Mouse (Mus musculus): ENCODE data around the gene 2610301B20Rik.
"Not testable (repeated sequence)": the region's sequence is repeated elsewhere in the genome, so short reads cannot be mapped to it uniquely, and the experiment has no call there.

Gene 2610301B20Rik

DNA sequence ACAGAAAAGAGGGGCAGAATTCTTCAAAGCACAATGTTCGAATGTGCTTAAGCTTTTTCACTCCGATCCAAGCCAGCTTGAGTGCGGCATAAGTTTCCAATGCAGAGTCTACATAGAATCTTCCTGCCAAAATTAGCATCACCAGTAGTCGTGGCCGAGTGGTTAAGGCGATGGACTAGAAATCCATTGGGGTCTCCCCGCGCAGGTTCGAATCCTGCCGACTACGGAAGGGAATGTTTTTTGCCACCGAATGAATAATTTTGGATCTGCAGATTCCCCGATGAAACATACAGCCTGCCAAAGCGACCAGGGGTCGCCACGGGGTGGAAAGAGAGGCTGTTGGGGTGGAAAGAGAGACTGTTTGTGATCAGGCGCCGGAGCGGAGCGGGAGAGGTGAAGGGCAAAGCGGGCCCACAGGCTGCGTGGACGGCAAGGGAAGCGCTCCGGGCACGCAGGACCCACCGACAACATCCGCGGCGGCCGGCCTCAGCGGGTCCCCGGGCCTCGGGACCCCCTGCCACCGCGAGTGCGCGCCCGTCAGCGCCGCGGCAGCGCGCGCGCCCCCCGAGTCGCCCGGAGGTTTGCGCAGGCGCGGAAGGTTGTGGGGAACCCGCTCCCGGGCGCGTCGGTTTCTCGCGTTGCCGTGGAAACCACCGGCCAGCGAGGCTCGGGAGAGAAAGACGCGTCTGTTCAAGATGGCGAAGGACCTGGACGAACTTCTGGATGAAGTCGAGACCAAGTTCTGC lies at the start of gene 2610301B20Rik:
Gene 2610301B20Rik (plus strand): TSS at position 579 of the 746 bp plus-strand sequence.
- peak; percentile 96 for DNase-seq

DNA sequence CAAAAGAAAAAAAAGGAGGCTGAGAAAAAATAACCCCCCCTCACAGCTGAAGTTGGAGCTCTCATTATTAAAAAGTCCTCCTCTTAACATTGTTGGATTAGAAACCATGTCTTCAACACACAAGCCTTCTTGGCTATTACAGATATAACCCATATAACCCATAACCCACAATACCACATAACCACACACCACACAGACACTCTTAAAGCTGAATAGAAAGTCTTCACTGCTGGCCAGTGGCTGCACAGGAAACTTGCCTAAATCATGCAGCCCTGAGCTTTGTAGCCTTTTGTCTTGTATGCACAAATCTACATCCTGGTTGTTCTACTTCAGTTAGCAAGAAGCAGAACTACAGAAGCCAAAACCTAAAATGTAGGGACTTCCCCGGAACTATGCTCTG lies 41.0 kb upstream of the 2610301B20Rik start:
- DNase-seq, result no peak

DNA sequence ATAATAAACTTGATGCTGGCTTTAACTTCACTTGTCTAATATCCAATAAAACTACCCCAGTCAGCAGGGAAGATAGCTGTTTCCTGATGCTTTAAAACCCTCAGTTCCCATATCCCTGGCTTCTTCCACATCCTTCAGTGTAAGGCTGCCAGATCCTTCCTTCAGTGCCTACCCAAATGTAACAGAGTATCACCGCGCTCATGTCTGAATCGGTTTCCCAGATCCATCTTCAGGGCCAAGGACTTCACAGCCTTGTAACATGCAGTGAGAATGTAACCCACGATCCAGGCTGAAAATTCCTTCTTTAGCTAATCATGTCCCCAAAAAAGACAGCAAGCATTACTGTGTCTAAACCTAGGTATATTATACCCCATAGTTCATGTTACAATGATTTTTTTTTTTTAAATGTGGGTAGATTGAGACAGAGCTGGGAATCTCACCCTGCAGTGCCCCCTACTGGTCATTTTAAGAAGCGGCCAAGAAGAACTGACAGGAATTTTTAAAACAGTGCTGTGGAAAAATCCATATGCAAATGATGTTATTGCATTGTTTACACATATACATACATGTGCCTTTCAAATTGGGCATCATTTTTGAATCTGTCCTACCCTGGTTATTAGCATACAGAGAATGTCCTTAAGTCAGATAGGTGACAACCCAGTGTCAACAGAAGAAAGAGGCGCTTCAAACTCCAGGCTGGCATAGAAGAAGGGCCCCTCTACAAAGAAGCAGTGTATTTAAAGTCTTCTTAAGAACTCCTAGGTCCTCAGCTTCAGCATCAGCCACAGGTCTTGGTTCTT lies 38.8 kb upstream of the 2610301B20Rik start:
- peak; percentile 48 for DNase-seq

DNA sequence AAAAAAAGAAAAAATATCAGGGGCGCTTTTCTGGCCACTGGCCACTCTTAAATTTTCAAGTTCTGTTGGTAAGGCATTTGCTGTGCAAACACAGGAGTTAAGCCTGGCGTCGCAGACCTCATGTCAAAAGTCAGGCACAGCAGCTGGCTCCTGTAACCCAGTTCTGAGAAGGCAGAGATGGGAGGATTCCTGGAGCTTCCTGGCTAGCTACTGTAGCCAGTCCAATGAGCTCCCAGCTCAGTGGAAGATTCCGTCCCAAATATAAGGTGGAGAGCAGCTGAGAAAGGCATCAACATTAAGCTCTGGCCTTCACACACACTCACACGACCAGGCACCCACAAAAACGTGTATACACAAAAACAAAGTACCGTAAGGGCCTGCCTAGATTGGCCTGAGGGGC lies 28.4 kb upstream of the 2610301B20Rik start:
- peak; percentile 36 for DNase-seq

DNA sequence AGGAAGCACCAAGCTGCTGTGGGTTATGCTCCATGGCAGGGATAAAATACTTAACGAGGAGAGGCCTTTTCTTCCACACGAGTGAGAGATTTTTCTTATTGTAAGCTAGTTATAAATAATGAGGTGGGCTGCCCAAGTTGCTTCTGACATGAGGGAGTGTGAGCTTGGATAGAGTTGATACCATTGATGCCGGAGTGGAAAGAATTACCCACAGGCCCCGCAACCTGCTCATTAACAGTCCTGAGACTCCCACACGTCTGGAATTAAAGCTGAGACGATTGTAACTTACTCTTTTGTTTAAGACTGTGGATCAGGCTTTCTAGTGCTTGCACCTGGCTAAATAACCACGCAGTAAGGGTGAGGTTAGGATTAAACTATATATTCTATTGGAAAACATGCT lies 24.5 kb upstream of the 2610301B20Rik start:
- DNase-seq, result no peak

DNA sequence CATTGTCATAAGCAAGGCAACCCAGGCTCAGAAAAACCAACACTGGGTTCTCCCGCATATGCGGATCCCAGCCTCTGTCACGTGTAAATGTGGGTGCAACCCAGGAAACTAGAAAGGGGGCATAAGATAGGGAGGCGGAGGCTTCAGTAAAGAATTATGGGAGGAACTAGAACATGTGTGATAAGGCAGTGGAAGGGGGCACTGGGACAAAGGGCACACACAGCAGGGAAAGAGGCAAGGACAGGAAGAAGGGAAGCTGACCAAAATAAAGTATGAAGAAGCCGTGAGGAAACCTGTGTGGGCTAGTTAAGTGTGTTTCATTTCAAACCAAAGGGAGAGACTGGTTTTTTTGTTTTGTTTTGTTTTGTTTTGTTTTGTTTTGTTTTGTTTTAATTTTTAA lies 23.3 kb upstream of the 2610301B20Rik start:
- DNase-seq, result no peak

DNA sequence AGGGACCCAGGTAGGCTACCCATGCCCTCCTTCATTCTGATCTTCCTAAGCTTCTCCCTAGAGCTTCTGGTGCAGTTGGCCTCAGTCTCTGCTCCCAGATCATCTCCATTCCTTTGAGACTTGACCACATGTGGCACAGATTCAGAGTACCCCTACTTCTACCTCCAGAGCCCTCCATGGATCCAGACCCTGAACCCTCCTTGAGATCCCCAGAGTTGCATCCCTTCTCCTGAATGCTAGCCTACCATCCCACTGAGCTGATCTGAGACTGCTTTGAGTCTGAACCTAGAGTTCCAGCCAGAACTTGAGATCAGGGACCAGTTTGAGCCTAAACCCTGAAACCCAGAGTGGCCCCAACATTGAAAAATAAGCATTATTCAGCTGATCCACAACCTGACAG lies 15.1 kb upstream of the 2610301B20Rik start:
- no peak for DNase-seq

DNA sequence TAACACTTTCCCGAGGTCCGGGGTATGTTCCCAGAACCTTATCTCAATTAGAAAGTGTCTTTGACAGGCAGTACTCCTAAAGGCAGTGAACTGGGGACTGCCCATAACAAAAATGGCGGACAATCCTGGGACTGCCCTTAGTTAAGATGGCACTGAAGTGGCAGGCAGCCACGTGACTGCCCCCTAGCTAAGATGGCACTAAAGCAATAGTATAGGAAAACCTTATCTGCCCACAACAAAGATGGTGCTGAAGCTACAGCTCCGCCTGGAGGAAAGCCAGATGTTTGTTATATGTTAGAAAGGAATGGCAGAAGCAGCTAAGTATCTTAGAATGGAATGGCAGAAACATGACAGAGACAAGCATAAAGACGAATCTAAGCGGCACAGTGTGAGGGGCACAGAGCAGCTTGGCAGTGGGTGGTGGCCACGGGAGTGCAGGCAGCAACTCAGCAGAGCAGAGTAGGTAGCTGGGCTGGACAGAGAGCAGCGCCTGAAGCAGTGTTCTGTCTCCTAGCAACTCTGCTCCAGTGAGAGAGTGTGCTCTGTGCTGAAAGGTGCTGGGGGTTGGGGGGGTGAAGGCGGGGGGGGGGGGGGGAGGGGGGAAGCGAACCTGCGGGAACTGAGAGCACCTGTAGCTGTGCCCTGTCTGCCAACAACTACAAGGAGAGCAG lies 14.3 kb upstream of the 2610301B20Rik start:
- DNase-seq, result no peak

DNA sequence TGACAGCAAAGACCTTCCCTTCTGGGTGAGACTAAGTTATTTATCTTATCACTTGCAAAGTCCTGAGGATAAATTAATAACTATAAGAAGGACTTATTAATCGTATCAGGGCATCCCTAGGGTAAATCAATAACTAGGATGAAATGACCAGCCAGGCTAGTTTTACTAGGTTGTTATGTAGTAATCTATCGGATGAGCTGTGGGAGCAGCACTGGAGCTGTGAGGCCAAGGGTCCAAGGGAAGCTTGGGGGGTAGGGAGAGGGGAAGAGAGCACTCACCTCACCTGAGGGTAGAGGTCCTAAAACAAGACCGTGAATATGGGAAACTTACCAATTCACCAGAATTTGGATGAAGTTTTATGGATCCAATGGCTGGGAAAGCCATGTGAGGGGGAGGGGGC lies 13.5 kb upstream of the 2610301B20Rik start:
- no peak for DNase-seq

DNA sequence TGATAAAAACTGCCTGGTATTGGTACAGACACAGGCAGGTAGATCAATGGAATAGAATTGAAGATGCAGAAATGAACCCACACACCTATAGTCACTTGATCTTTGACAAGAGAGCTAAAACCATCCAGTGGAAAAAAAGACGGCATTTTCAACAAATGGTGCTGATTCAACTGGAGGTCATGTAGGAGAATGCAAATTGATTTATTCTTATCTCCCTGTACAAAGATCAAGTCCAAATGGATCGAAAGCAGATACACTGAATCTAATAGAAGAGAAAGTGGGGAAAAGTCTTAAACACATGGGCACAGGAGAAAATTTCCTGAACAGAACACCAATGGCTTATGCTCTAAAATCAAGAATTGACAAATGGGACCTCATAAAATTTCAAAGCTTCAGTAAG lies 11.4 kb upstream of the 2610301B20Rik start:
- not testable (repeated sequence) for DNase-seq

DNA sequence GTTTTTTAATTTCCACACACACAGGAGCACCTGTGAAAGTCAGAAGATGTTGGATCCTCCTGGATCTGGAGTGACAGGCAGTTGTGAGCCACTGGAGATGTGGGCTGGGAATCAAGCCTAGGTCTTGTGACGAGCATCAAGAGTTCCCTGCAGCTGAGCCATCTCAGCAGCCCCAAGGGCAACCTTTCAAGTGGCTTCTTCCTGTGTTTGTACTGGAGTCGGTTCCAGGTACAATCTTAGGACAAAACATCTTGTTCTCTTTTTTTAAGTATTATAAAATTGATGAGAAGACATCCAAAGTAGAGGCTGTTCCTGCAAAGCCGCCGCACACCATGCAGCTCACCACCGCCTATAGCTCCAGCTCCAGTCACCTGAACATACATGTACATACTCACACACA lies 2.1 kb upstream of the 2610301B20Rik start:
- no peak for DNase-seq

DNA sequence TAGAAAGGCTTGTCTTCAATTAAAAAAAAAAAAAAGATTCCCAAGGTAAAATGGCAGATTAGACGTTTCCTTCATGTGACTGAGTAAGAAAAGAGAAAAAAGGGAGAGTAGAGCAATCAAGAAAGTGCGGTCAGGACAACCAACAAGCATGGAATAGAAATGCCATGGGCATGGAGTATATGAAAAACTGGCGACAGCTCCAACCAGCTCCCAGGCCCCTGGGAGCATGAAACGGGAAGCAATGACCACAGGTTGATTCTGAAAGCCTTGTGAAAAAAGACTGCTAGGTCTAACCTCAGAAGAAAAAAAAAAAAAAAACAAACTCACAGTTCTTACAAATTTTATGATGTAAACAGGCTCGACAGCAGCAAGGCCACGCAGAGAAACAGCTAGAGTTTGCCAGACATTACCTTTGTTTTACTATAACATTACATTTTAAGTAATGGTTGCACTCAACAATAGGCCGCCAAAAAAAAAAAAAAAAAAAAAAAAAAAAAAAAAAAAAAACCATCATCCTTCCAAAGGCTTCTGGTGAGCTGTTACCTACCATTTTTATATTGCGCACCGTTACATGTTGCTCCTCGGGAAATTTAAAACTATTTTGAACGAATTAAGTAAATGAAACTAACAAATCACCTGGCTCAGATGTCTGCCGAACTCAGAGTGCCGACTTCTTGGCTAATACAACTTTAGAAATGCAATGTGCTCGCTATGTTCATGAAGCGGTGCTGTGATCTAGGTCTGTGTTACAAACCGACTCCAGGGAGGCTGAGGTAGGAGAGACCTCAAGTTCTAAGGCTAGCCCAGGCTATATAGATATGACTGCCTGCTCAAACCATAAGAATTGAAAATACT lies 1.4 kb upstream of the 2610301B20Rik start:
- no peak for DNase-seq

DNA sequence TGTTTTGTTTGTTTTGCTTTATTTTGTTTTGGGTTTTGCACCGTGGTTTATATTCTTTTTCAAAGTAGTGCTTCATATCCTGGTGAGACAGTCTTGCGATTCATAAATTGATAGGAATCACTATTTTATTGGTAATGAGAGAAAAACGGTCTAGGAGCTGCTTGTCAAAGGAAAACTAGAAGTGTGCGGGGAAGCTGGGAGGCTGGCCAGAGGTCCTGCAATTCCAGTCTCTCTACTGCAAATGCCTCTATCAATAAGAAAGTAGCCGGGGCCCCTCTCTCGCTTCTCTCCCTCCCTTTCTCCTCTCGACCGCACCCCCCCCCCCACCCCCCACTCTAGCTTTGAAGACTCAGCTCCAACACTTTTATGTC lies 764 bp upstream of the 2610301B20Rik start:
- peak; percentile 61 for DNase-seq

DNA sequence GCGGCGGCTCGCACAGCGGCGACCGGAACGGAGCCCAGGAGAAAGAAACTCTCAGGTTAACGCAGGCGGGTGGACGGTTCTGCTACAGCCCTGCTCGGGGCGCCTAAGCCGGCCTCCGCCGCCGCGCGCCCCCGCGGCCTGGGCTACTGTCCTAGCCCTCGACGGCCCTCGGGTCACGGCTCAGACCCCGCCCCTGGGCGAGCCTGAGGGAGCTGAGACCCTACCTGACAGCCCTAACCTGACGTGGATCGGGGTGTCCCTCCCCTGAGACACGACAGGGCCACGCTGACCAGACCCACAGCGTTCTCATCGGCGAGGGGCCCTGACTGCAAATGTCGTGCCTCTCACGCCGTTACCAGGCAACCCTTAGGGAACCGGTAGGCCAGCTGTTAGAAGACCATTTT lies 422 bp downstream of the 2610301B20Rik start:
- DNase-seq, result peak; percentile 70

DNA sequence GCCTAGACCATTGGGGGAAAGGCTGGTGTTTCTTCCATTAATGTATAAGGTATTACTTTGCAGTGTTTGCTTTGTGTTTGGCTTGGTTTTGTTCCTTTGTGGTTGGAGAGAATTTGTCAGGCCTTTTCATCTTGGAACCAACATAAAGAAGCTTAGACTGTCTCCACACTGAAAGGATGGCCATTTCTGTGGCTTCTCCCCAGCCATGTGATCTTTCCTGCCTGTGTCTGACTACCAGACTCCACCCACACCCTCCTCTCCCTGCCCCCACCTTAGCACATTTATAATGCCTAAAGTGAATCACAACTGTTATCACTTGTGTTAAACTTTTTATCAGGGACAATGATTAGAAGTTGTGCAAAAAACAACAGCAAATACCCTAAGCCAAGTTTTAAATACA lies 1.1 kb downstream of the 2610301B20Rik start:
- peak; percentile 36 for DNase-seq

DNA sequence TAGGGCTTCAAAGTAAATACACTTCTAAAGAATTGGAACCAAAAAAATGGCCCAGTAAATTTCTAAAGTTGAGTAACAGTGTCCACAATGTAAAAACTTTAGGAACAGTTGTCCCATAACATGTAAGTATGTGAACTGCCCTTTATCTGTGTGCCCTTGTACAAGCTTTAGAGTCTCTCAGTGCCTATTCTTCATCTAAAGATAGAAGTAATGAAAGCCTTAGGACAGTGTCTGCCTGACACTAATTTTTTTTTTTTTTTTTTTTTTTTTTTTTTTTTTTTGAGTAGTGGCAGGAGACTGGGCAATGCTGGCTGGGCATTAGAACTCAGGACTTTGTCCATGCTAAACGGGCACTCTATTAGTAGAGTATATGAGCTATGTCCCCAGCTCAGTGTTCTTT lies 2.8 kb downstream of the 2610301B20Rik start:
- DNase-seq, result no peak

DNA sequence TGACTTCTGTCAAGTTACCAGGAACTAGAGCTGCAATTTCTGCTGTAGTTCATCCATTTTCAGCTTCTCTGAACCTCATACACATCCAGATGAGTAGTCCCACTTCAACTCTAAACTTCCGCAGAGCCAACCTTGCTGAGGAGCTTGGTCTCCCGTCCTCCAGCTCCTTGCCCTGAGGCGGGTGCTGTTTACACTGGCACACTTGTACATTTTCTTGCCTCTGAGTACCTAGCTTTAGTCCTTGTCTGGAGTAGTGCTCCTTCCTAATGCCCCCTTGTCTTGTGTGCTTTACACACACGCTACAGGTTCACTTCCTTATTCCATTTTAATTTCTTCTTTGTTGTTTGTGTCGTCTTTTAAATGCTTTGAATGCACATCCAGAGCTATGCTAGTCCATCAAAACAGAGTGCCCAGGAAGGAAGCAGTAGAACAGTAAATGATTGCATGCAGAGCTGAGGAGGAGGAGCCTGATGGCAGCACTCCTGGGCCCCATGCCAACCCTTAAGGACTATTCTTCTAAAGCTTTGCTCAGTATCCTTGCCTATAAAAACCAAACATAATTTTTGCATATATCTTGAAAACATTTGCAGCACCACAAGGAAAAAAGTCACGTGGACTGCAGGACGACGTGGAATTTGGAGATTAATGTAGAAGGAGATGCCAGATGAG lies 9.6 kb downstream of the 2610301B20Rik start:
- peak; percentile 41 for DNase-seq

DNA sequence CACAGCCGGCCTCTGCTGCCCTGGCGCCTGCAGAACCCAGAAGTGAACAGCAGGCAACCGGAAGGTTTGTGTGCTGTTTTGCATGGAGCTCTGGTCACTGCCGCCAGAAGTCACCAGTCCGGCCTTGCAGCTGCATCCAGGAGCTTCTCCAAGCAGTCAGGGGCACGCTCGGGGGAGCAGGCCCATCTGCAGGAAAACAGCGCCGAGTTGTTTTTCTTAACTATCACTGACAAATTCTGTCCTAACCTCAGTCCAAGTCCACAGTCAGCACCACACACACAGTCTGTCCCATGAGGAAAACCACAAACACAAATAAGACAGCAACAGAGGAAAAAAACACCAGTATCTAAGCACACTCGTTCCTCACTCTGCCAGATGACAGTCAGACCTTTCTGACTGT lies 14.5 kb downstream of the 2610301B20Rik start:
- DNase-seq, result no peak

DNA sequence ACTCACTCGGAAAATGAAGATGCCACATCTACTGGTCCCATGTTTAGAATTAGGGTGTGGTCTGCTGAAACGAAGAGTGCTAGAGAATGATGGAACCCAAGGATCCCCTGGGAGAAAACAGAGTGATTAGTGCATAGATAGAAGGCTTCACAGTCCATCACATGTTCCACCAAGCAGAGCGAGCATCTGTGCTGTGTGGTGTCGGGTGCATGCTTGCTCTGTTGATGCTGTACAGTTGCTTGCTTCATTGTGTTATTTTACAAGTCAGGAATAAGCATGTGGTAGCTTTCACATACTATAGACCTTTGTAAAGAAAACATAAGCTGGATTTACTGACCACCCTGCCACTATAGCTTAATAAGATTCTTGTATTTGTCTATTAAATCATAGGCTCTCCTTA lies 22.0 kb downstream of the 2610301B20Rik start:
- no peak for DNase-seq

DNA sequence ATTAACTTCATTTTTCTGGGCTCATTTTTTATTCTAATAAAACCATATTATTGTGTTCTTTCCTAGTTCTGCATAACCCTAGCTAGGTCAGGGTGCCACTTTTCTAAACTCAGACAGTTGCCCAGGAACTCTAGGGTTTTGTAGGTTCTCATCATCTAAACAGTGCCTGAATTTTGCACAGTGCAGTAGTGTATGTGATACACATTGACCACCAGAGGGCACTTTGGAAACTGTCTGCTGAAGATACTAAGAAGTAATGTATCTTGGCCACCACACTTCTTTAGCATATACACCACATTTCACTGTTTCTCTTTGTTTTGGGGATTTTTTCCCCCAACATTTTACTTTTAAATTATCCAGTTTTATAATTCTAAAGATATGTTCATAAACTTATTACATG lies 22.6 kb downstream of the 2610301B20Rik start:
- no peak for DNase-seq

DNA sequence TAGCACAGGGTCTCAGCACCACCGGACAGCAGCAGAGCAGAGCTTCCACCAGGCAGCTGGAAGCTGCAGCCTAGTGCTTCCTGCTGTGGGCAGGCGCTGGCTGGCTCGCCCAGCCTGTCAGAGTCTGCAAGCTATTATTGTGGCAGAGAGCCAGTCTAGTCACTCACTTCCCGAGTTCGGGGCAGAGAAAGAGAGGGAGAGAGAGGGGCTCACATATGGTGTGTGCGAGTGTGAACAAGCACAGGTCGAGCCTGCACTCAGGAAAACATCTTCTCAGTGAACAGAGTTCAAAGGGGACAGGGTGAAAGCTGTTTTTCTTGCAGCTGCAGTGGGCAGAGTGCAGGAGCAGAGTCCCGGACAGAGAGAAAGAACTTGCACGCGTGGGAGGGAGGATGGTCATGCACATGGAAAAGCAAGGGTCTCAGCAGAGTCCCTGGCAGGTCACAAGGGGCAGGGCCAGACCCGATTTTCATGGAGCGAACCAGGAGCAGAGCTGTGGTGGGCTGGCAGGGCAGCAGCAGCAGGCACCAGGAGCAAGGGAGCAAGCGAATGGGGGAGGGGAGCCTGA lies 31.0 kb downstream of the 2610301B20Rik start:
- DNase-seq, result no peak

DNA sequence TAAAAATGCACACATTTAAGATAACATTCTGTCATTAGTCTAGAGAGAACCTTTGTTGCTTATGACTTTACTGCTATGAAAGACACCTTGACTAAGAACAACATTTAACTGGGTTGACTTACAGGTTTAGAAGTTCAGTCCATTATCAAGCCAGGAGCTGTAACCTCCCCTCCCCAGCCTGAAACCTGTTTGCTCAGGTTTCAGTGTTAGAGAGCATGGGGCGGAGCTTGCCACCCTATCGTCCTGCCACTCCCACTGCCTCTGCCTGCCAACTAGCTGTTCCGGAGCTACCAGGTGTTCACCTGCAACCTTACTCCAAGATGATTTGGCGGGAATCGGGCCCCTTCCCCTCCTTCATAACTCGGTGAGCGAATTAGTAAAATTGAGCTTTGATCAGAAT lies 37.1 kb downstream of the 2610301B20Rik start:
- DNase-seq, result peak; percentile 42
